Mouse (Mus musculus) lung, embryonic 14.5 days (tissue): ENCODE data around the gene Gas2l2. TPM values are rescaled to one million over a fixed set of nuclear protein-coding genes. Genes with fewer than 3 reads are reported as not detected.

Experiments
- ATAC-seq: fragments of 200-750 bp; cut with Nextera tagmentation; 2 replicates; pipeline ENCODE4 v1.8.0; 2017; ENCODE audit warnings: mild to moderate bottlenecking, moderate TSS enrichment, moderate library complexity; ENCODE audit not compliant: insufficient read depth
- DNase-seq: peaks from one replicate; pipeline ENCODE4 v3.0.0-alpha.2; 2015
- H3K27ac ChIP-seq: fragments of 300-500 bp; sonication (generic); 2 replicates; pipeline ENCODE4 v1.5.1; 2014; ENCODE audit warnings: low read depth, mild to moderate bottlenecking, moderate library complexity
- H3K27me3 ChIP-seq: fragments of 300-500 bp; sonication (generic); 2 replicates; pipeline ENCODE4 v1.6.1; 2014; ENCODE audit warnings: low read length, control low read depth; ENCODE audit not compliant: insufficient read depth
- H3K36me3 ChIP-seq: fragments of 300-500 bp; sonication (generic); 2 replicates; pipeline ENCODE4 v1.6.1; 2014; ENCODE audit warnings: control low read depth; ENCODE audit not compliant: insufficient read depth
- H3K4me1 ChIP-seq: fragments of 300-500 bp; sonication (generic); 2 replicates; pipeline ENCODE4 v1.6.1; 2014; ENCODE audit warnings: antibody characterized with exemption, control low read depth; ENCODE audit not compliant: insufficient read depth
- H3K4me2 ChIP-seq: fragments of 300-500 bp; sonication (generic); 2 replicates; pipeline ENCODE4 v1.6.1; 2014; ENCODE audit warnings: mild to moderate bottlenecking
- H3K4me3 ChIP-seq: fragments of 300-500 bp; sonication (generic); 2 replicates; pipeline ENCODE4 v1.5.1; 2014; ENCODE audit warnings: low read depth, low read length
- H3K9ac ChIP-seq: fragments of 300-500 bp; sonication (generic); 2 replicates; pipeline ENCODE4 v1.6.1; 2014
- H3K9me3 ChIP-seq: fragments of 300-500 bp; sonication (generic); 2 replicates; pipeline ENCODE4 v1.6.1; 2016; ENCODE audit warnings: low read depth, low read length, control low read depth
- CTCF ChIP-seq: IDR thresholded peaks from 2 replicates; pipeline ENCODE4 v1.5.1; 2016; ENCODE audit warnings: antibody characterized with exemption, low read depth
- WGBS: fragments of 180-500 bp; shearing (Covaris S2); extraction: QIAGEN DNeasy Blood & Tissue Kit; methylation state at CpG from one replicate; pipeline ENCODE4 v1.1.7; 2014; 5-methylcytosine and 5-hydroxymethylcytosine counted together
- polyA plus RNA-seq: library from polyadenylated mRNA; unstranded; fragments of >200 nt; fragmentation: Nextera tagmentation; extraction: Ambion mirVana; gene quantifications from 2 replicates; pipeline ENCODE4 v1.2.1, GENCODE M21; 2014

The Gas2l2 gene
- polyA plus RNA-seq, 1 experiment from 2014 or later: not detected

DNA sequence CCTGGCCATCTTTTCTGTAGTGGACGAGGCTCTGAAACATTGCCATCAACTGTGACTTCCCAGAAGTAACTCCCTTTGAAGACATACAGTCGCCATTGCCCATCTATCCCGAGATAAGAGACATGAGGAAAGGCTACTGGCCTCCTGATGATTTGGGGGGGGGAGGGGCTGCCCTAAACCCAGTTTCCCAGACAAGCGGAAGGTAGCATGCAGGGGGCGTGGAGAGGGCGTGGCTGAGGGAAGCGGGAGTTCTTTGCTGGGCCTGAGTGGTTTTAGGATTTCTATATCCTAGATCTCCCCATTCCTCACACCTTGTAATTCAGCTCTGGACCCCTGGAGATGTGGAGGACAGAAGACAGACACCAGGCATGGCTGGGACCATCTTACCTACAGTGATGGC is 14.6 kb upstream of the Gas2l2 start:
- Histone ChIP-seq H3K27ac (no peak overlapping the region), H3K9ac (no peak overlapping the region), H3K27me3 (peaks cover 48% of the 10 kb centered on the region), H3K36me3 (no peaks in the 10 kb centered on the region), H3K4me1 (peaks cover 14% of the 10 kb centered on the region), H3K9me3 (no peaks in the 10 kb centered on the region), H3K4me3 (no peak overlapping the region), H3K4me2 (no peak overlapping the region)
- WGBS: 7% methylated on average over 7 of the region's 7 CpGs
- ATAC-seq (no peak), DNase-seq (no peak)
- TF ChIP-seq CTCF: no peak

DNA sequence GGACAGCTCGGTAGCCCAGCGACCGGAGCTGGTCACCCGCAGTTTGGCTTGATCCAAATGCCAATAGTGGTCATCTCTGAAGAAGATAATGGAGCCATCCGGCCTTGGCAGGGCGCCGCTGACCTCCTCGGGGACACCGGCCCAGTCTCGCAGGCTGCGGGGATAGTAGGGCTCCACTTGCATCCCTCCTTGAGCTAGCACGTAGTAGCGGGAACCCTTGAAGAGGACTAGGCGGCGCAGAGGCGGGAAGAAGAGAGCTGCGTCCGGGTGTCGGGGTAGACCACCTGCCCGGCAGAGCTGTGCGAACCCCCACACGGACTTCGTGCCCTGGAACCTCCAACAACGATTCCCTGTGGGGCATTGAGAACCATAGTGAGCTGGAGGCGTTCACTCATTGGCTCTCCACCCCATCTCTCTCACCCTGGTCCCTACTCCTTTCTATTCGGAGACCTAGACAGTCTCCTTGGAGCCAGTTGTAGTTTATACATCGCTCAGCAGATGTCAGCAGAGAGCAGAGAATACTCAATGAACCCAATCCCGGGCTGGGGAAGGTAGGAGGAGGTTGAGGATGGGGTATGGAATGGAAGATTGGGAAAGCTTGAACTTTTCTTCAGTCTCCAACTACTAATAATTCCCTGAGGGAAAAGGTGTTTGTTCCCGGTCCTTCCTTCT is 13.5 kb upstream of the Gas2l2 start:
- no peak overlapping the region for H3K27ac ChIP-seq
- DNase-seq: peak; percentile 92
- TF ChIP-seq CTCF: peak; percentile 80
- H3K9me3 ChIP-seq: no peaks in the 10 kb centered on the region
- 11% methylated on average over 29 of the region's 29 CpGs for WGBS
- no peak overlapping the region for H3K9ac ChIP-seq
- no peak for ATAC-seq
- peaks cover 48% of the 10 kb centered on the region for H3K27me3 ChIP-seq
- H3K4me3 ChIP-seq: no peak overlapping the region; the same call in 1 of the 2 replicates
- H3K36me3 ChIP-seq: no peaks in the 10 kb centered on the region
- peak overlapping the region; percentile 49; the same call in 1 of the 2 replicates for H3K4me2 ChIP-seq
- peaks cover 4% of the 10 kb centered on the region; the same call in 1 of the 2 replicates for H3K4me1 ChIP-seq

DNA sequence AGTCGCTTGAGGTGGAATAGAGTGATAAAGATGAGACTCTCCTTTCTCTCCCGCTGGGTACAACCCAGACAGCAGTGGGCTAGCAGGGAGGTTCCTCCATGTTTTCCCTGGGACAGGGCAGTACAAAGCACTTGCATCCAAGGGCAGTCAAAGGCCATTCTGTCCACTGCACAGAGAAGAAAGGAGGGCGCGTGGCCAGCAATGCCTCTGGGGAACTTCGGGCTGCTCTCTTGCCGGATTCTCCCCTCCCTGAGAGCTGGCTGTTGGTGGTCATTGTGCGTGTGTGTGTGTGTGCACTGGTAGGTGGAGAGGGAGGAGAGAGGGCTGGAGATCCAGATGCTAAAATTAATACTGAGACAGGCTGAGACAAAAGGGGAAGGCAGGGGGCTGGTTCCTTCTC is 12.0 kb upstream of the Gas2l2 start:
- peaks cover 45% of the 10 kb centered on the region for H3K27me3 ChIP-seq
- no peak overlapping the region for H3K4me3 ChIP-seq

DNA sequence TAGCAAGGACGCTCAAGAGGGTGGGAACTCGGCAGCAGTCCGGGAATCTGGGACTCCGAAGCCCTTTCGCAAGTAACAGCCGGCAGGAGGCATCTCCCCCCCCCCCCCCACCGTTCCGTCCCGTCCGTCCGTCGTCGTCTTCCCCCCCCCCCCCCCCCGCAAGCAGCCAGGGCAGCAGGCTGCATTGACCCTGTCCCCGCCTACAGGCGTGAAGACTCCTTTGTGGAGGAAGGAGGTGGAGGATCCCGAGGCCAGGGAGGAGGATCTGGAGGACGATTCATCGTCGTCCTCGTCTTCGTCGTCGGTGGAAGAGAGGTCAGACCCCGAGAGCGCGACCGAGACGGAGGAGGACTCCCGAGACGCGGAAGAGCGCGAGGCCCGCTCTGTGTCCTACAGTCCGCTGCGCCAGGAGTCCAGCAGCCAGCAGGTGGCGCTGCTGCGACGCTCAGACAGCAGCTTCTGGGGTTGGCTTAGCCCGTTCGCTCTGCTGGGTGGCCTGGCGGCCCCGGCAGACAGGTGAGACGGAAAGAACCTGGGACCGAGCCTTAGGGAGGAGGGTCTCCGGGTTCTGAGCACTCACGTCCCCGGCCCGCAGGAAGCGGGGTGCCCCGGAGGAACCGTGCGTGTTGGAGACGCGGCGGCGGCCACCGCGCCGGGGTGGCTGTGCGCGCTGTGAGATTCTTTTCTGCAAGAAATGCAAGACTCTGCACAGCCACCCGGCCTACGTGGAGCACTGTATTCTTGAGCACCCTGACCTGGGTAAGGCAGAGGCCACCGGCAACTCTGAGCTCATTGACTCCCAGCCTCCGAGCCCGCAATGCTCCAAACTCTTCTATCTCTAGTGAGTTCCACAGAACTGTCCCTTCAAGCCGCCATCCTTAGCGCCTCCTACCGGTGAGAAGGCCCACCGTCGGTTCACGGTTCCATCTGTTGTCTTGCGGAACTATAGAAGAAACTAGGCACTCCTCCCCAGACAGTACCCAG is 11.1 kb upstream of the Gas2l2 start:
- H3K27me3 ChIP-seq: peaks cover 43% of the 10 kb centered on the region
- ATAC-seq (peak; percentile 96), DNase-seq (peak; percentile 98)
- H3K4me3 ChIP-seq: peak overlapping the region; percentile 58
- H3K9ac ChIP-seq: peak overlapping the region; percentile 51
- no peaks in the 10 kb centered on the region for H3K4me1 ChIP-seq
- peak; percentile 99 for TF ChIP-seq CTCF
- H3K27ac ChIP-seq: no peak overlapping the region
- H3K36me3 ChIP-seq: no peaks in the 10 kb centered on the region
- under 1% methylated on average over 66 of the region's 75 CpGs for WGBS
- no peaks in the 10 kb centered on the region for H3K9me3 ChIP-seq
- H3K4me2 ChIP-seq: peak overlapping the region; percentile 90

More for the DNA sequence above, 12.0 kb upstream of the Gas2l2 start:
- ATAC-seq (no peak), DNase-seq (no peak)
- H3K9me3 ChIP-seq: no peaks in the 10 kb centered on the region
- H3K36me3 ChIP-seq: no peaks in the 10 kb centered on the region
- H3K27ac ChIP-seq: no peak overlapping the region
- no peaks in the 10 kb centered on the region for H3K4me1 ChIP-seq
- no peak for TF ChIP-seq CTCF
- 47% methylated on average over 7 of the region's 7 CpGs for WGBS
- peak overlapping the region; percentile 90; the same call in 1 of the 2 replicates for H3K4me2 ChIP-seq
- no peak overlapping the region for H3K9ac ChIP-seq

DNA sequence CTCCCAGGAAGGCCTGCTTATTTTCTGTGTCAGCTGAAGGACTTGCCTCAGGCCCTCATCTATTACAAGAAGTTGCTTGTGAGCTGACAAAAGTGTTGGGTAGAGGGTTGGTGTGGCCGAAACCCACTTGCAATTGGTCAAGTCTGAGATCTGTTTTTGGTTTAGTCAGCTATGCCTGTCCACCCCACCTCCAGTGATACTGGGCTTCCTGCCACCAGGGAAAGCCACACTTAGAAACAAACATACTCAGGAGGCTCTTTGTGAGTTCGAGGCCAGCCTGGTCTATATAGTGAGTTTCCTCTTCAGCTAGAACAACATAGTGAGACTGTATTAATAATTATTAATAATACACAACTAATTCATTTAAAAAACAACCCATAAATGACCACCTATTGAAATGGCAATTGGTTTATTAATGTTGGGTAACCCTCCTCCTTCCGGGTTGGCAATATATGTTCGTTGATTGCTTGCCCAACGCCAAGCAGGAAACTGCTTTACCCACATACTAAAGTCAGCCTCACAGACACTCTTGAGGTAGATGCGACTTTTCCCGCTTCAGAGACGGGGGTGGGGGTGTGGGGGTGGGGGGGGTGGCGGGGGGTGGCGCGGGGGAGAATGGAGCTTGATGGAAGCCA is 10.3 kb upstream of the Gas2l2 start:
- peak overlapping the region; percentile 58; the same call in 1 of the 2 replicates for H3K4me3 ChIP-seq
- peak overlapping the region; percentile 90 for H3K4me2 ChIP-seq
- H3K9ac ChIP-seq: no peak overlapping the region; the same call in 1 of the 2 replicates

DNA sequence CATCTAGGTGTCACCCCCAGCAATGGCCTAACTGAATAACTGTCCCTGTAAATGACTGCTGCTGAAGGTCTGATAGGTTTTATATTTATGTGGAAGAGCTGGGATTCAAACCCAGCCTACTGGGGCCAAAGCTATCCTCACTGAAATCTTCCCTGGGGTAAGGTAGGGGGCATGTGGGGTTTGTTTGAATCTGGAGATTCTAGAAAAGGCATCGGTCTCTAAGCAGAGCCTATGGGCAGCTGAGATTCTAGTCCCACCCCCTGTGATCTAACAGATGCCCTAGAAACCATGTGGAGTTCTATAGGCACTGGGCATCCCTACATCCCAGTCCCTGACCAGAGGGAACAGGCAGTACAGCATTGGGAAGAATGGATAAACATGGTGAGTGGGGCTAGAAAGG is 8.1 kb upstream of the Gas2l2 start, which contains the start of gene 1700020L24Rik:
TSS of gene 1700020L24Rik (plus strand) at position 301 of the 400 bp plus-strand sequence.
- Histone ChIP-seq H3K4me1 (no peaks in the 10 kb centered on the region), H3K27me3 (peaks cover 15% of the 10 kb centered on the region), H3K4me3 (no peak within 1 kb of the TSS), H3K4me2 (no peak within 1 kb of the TSS), H3K36me3 (no peaks in the 10 kb centered on the region), H3K9ac (no peak within 1 kb of the TSS), H3K9me3 (no peaks in the 10 kb centered on the region), H3K27ac (no peak within 1 kb of the TSS)
- ATAC-seq: no peak
- TF ChIP-seq CTCF: no peak
- WGBS: 86% methylated on average over 1 of the region's 1 CpGs
- DNase-seq: no peak

More for the DNA sequence above, 10.3 kb upstream of the Gas2l2 start:
- no peaks in the 10 kb centered on the region for H3K4me1 ChIP-seq
- no peaks in the 10 kb centered on the region for H3K9me3 ChIP-seq
- H3K27me3 ChIP-seq: peaks cover 35% of the 10 kb centered on the region
- no peak for TF ChIP-seq CTCF
- WGBS: 27% methylated on average over 11 of the region's 11 CpGs
- ATAC-seq: no peak
- no peaks in the 10 kb centered on the region for H3K36me3 ChIP-seq
- no peak overlapping the region for H3K27ac ChIP-seq
- no peak for DNase-seq
